Mouse (Mus musculus) thymus, postnatal 10 days (tissue): ENCODE results near the gene 2410131K14Rik.

Experiments used
- DNase-seq, 2 experiments: peaks; one replicate each; pipeline ENCODE4 v3.0.0; 2021; ENCODE audit warnings: low spot score in 2 of 2

Gene 2410131K14Rik

GRCm38 (mm10) chr5:118311251-118311650 lies 66.2 kb downstream of the 2410131K14Rik start:
- no peak for DNase-seq

GRCm38 (mm10) chr5:118313766-118314165 lies 68.7 kb downstream of the 2410131K14Rik start:
- DNase-seq = no peak
